Mouse (Mus musculus) cerebellum, adult 2 months (tissue): ENCODE measurements around the gene App.

Source experiments
- CTCF ChIP-seq: fragments of 200-500 bp; IDR thresholded peaks from 2 replicates; pipeline ENCODE4 v1.5.1; 2011; ENCODE audit warnings: low read depth, mild to moderate bottlenecking, control low read depth, low read length, moderate library complexity, borderline replicate concordance; ENCODE audit not compliant: insufficient read depth
- POLR2A ChIP-seq: fragments of 200-500 bp; IDR thresholded peaks from 2 replicates; pipeline ENCODE4 v1.6.1; 2011; ENCODE audit warnings: low read length, control low read depth, borderline replicate concordance; ENCODE audit not compliant: insufficient read depth

- no peak for TF ChIP-seq POLR2A
- no peak for TF ChIP-seq CTCF
Measured at GRCm38 (mm10) chr16:84986016-84986631, 187.4 kb downstream of the App start.
